Mouse (Mus musculus): Measurements from ENCODE around the gene Tgfb2.

DNA sequence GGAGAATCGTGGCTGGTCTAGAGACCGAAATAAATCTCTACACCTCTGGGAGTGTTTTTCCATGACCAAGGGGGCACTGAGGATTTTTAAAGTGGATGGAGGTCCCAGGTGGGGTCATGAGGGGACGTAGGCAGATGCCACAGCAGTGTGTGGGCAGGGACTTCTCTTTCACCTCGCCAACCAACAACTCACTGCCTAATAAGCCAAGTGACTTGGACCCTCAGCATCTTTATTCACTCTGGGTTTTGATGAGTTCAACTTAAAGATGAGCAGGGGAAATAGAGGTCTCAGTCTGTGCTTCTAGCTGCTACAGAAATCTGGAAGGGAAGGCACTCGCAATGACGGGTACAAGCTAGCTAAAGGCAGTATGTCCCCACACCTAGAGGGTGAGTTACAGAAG is 74.3 kb downstream of the Tgfb2 start:
- TF ChIP-seq POLR2A (IDR thresholded peaks at IDR 0.05; ENCODE audit: borderline replicate concordance, extremely low read depth, low read depth, low read length), result no peak
- TF ChIP-seq CTCF (IDR thresholded peaks at IDR 0.05; ENCODE audit: insufficient read depth, low read length), result no peak
